Mouse (Mus musculus) MEL (cell line): ENCODE results near the gene Ryr2.

Source experiments
- CHD2 ChIP-seq: IDR thresholded peaks from 2 replicates; pipeline ENCODE4 v1.6.1; 2011; ENCODE audit warnings: low read length, improper control_type of control experiment
- CTCF ChIP-seq, 3 experiments: IDR thresholded peaks in 2 of 3; conservative IDR thresholded peaks in 1 of 3; 2 replicates each; pipeline ENCODE4 v1.5.1; 2011 to 2012; ENCODE audit warnings: low read length in 3 of 3, low read depth in 2 of 3, mild to moderate bottlenecking in 2 of 3, improper control_type of control experiment in 1 of 3, inconsistent platforms in 1 of 3, mixed read lengths in 1 of 3, moderate library complexity in 1 of 3; ENCODE audit not compliant: control insufficient read depth in 1 of 3, insufficient read depth in 1 of 3, poor library complexity in 1 of 3, severe bottlenecking in 1 of 3
- EP300 ChIP-seq, 2 experiments: IDR thresholded peaks; 2 replicates each; pipeline ENCODE4 v1.6.1; 2011; ENCODE audit warnings: improper control_type of control experiment in 2 of 2, low read length in 2 of 2, low read depth in 1 of 2, mild to moderate bottlenecking in 1 of 2
- GATA1 ChIP-seq: IDR thresholded peaks from 2 replicates; pipeline ENCODE4 v1.6.1; 2011; ENCODE audit warnings: low read depth, low read length, improper control_type of control experiment
- MAX ChIP-seq: IDR thresholded peaks from 2 replicates; pipeline ENCODE4 v1.6.1; 2011; ENCODE audit warnings: low read length, improper control_type of control experiment
- NRF1 ChIP-seq: IDR thresholded peaks from 2 replicates; pipeline ENCODE4 v1.6.1; 2014; ENCODE audit warnings: low read depth, mild to moderate bottlenecking, inconsistent platforms, low read length, improper control_type of control experiment, moderate library complexity; ENCODE audit not compliant: poor library complexity, insufficient read depth, severe bottlenecking
- POLR2A ChIP-seq, 2 experiments: IDR thresholded peaks; 2 replicates each; pipeline ENCODE4 v1.6.1; 2011 to 2012; ENCODE audit warnings: low read length in 2 of 2, mild to moderate bottlenecking in 2 of 2, control low read depth in 1 of 2, improper control_type of control experiment in 1 of 2, low read depth in 1 of 2, moderate library complexity in 1 of 2; ENCODE audit not compliant: control insufficient read depth in 1 of 2, insufficient read depth in 1 of 2, poor library complexity in 1 of 2
- POLR2AphosphoS2 ChIP-seq: IDR thresholded peaks from 2 replicates; pipeline ENCODE4 v1.6.1; 2011; ENCODE audit warnings: low read length, improper control_type of control experiment
- RCOR1 ChIP-seq: IDR thresholded peaks from 2 replicates; pipeline ENCODE4 v1.6.1; 2012; ENCODE audit warnings: low read depth, mild to moderate bottlenecking, inconsistent platforms, low read length, improper control_type of control experiment
- TBP ChIP-seq: IDR thresholded peaks from 2 replicates; pipeline ENCODE4 v1.8.0; 2011; ENCODE audit warnings: low read depth, low read length, improper control_type of control experiment
- UBTF ChIP-seq: IDR thresholded peaks from 2 replicates; pipeline ENCODE4 v1.6.1; 2012; ENCODE audit warnings: low read depth, mild to moderate bottlenecking, inconsistent platforms, low read length, improper control_type of control experiment, moderate library complexity, borderline replicate concordance; ENCODE audit not compliant: insufficient read depth
- ZNF384 ChIP-seq: IDR thresholded peaks from 2 replicates; pipeline ENCODE4 v1.6.1; 2012; ENCODE audit warnings: low read depth, mild to moderate bottlenecking, inconsistent platforms, low read length, improper control_type of control experiment

- TF ChIP-seq UBTF (no peak), POLR2AphosphoS2 (no peak), EP300 (IDR thresholded peaks at IDR 0.05; ENCODE audit: low read depth in 1 of 2, low read length in 2 of 2) (no peak), MAX (no peak), ZNF384 (no peak), CTCF (IDR thresholded peaks at IDR 0.05 in 2 of 3, conservative IDR thresholded peaks at IDR 0.05 in 1 of 3; ENCODE audit: control insufficient read depth in 1 of 3, insufficient read depth in 1 of 3, low read depth in 2 of 3, low read length in 3 of 3, poor library complexity in 1 of 3, severe bottlenecking in 1 of 3) (no peak), POLR2A (IDR thresholded peaks at IDR 0.05; ENCODE audit: control insufficient read depth in 1 of 2, insufficient read depth in 1 of 2, low read depth in 1 of 2, low read length in 2 of 2, poor library complexity in 1 of 2) (no peak), CHD2 (no peak), RCOR1 (no peak), GATA1 (no peak), NRF1 (no peak), TBP (no peak)
Observed at GRCm38 (mm10) chr13:11919448-11919847, 187.3 kb downstream of the Ryr2 start.
